Mouse (Mus musculus): ENCODE data around the gene Samd14.
A peak's percentile ranks its signal among the peaks of the same experiment; 100 is the strongest.
"Not testable (repeated sequence)": the region's sequence is repeated elsewhere in the genome, so short reads cannot be mapped to it uniquely, and the experiment has no call there.

The Samd14 gene

DNA sequence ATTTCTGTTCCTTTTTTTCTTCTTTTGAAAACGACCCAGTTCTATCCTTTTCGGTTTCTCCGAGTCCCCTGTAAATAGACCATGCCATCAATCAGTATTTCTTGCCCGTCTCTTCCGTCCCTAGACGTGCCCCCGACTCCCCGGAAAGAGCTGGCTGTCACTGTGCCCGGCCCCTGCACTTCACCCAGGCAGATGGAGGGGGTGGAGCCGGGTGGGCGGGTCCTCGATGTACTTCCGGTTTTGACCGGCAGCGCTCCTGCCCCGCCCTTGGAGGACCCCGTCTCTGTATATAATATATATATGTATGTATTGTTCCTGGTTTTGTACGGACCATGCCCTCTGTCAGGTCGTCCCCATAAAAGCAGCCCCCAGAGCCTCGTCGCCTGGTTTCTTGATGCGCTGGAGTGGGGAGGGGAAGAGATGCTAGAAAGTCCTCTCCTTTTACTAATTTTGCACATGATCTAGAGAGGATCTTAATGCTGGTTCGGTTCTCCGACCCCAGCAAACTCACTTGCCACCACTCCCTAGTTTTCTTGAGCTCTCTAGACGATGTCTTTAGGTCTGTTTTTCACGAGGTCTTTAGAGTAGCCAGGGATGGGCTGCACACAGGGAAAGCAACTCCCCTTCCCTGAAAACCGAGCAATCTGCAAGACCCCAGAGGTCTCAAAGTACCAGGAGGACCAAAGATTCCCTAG is 3.0 kb upstream of the Samd14 start:
- peak; percentile 73 for DNase-seq (ENCODE audit: low spot score)

GRCm38 (mm10) chr11:95007418-95007817 is 2.3 kb upstream of the Samd14 start:
- DNase-seq (ENCODE audit: low spot score): no peak

- DNase-seq (ENCODE audit: low spot score): no peak
Measured at GRCm38 (mm10) chr11:95008661-95009628, 734 bp upstream of the Samd14 start.

GRCm38 (mm10) chr11:95010141-95010739 is 561 bp downstream of the Samd14 start:
- no peak for DNase-seq (ENCODE audit: low spot score)

DNA sequence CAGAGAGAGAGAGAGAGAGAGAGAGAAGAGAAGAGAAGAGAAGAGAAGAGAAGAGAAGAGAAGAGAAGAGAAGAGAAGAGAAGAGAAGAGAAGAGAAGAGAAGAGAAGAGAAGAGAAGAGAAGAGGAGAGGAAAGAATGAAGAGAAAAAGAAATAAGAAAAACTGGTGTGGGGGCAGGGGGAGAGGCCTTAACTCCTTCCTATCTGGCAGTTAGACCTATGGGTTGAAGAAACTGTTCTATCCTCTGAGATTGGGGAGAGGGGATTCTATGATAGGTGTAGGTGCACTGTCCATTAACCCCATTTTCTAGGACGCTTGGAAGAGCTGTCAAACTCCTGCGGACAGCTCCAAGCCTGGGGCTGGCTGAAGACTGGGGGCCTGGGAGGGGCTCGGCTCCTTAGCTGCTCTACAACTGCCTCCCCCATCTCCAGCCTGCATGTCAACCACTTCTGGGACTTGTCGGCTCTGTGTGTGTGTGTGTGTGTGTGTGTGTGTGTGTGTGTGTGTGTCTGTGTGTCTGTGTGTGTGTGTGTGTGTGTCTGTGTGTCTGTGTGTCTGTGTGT is 1.2 kb downstream of the Samd14 start:
- not testable (repeated sequence) for DNase-seq (ENCODE audit: low spot score)

- DNase-seq (ENCODE audit: low spot score): no peak
Measured at GRCm38 (mm10) chr11:95011416-95011815, 1.7 kb downstream of the Samd14 start.

- DNase-seq (ENCODE audit: low spot score): no peak
Measured at GRCm38 (mm10) chr11:95012075-95012474, 2.4 kb downstream of the Samd14 start.

DNA sequence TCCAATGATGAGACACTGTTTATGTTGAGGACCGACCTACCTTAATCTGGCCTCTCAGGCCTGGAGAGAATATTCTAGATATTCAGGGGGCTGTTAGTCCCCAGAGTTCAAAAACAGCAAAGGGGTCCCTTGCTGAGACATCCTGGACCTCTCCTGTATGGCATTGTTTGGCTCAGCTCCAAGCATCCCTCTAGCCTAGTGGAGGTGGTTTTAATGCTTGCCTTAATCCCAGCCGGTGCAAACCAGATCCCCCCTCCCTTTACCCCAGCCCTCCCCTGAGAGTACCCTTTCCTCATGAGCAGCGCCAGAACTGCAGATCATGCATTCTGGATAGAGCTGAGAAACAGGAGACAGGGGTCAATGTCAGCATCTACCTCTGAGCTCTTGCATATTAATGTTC is 2.8 kb downstream of the Samd14 start:
- no peak for DNase-seq (ENCODE audit: low spot score)

DNA sequence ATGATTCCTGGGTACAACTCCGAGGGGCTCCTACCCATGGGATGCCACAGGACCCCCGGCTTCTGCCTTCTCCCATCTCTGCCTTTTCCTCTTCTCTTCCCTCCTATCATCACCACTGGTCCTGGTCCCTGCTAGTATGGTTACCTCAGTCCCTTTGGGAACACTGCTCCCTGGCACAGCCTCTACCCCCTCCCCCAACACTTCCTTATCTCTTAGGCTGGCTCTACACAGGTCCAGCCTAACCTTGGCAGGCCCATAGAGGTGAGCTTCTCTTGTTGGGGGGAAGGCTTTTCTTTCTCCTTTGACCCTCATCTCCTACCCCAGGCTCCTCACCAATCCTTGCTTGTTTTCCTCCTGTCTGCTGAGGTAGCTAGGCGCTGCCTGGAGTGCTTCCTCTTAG is 5.8 kb downstream of the Samd14 start:
- no peak for DNase-seq (ENCODE audit: low spot score)

DNA sequence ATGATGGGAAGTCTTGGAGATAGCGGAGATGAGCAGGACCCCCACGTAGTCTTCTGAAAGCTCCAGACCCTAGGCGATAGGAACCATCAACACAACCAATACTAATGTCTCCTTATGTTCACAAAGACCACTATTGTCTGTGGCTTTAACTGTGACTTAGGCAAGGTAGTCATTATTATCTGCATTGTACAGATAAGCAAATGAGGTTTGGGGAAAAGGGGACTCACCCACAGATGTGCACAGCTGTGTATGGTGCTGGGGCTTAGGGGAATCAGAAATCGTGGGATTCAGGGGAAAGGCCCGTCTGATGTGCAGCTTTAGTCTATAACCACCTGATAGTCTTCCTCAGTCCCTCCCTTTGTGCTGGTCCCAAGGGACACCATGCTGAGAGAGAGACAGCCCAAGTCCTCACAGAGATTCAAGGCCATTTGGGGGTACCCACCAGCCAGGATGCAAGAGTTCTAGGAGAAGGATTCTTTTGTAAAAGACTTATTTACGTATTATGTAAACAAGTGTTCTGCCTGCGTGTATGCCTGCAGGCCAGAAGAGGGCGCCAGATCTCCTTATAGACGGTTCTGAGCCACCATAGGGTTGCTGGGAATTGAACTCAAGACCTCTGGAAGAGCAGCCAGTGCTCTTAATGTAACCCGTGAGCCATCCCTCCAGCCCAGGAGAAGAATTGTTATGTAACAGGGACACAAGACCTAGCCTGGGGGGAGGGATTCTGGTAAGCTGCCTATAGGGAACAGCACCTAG is 12.7 kb downstream of the Samd14 start:
- no peak for DNase-seq (ENCODE audit: low spot score)

DNA sequence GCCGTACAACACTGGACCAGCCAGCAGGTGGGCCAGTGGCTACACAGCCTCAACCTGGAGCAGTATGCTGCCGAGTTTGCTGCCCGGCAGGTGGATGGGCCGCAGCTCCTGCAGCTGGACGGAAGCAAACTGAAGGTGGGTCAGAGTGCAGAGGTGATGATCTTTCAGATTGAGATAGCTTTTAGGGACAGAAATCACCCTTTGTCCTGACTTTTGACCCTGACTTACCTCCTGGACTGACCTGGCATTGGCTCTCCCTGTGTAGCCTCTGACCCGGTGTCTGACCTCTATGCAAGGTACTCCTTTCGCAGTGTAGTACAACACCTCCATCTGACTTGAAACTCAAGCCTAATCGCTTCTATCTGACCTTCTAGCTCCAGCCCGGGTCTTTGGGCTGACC is 13.8 kb downstream of the Samd14 start:
- no peak for DNase-seq (ENCODE audit: low spot score)

DNA sequence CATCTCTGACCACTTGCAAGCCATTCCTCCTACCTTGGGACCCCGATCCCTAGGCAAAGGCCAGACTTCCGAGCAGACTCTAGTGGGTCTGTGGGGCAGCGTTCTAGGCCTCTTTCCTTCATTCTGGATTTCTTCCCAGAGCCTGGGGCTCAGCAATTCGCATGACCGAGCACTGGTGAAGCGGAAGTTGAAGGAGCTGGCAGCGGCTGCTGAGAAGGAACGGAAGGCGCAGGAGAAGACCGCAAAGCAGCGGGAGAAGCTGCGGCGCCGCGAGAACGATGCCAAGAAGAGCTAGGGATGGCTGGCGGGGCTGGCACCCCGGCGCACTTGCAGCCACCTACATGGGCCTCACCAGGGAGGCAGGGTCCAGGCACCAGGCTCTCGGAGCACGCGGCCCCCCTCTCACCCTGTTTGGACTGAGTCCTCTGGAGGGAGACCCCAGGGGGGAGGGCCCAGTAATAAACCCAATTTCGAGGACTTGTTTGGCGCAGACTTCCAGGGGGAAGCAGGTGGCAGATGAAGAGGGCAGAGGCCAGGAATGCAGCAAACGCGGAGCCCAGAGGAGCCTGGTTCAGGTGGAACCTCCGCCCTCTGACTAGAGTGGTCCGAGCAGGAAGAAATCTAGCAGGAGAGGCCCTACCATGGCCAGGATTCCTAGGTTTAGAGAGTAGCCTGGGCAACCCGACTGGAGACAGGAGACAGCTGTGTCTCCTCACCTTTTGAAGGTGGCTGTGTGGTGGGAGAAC is 14.9 kb downstream of the Samd14 start:
- DNase-seq (ENCODE audit: low spot score): no peak

- DNase-seq (ENCODE audit: low spot score): no peak
Measured at GRCm38 (mm10) chr11:95025227-95026012, 15.7 kb downstream of the Samd14 start.

GRCm38 (mm10) chr11:95026090-95026542 is 16.4 kb downstream of the Samd14 start:
- DNase-seq (ENCODE audit: low spot score): no peak

DNA sequence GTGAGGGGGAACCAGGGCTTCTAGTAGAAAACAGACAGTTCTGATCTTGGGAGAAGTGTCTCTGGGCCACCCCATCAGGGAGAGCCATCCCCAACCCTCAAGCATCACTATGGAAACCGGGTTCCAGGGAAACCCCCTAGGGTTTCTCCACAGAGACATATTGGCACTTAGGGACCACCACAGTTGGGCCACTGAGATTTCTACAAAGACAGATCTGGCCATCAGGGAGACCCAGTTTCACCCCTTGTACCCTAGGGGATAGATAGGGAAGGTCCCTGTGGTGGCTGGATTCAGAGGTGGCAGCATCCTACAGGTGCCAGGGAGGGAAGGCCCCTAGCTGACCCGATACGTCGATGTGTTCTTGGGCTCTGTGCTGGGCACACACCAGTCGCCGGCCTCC is 17.2 kb downstream of the Samd14 start:
- no peak for DNase-seq (ENCODE audit: low spot score)

DNA sequence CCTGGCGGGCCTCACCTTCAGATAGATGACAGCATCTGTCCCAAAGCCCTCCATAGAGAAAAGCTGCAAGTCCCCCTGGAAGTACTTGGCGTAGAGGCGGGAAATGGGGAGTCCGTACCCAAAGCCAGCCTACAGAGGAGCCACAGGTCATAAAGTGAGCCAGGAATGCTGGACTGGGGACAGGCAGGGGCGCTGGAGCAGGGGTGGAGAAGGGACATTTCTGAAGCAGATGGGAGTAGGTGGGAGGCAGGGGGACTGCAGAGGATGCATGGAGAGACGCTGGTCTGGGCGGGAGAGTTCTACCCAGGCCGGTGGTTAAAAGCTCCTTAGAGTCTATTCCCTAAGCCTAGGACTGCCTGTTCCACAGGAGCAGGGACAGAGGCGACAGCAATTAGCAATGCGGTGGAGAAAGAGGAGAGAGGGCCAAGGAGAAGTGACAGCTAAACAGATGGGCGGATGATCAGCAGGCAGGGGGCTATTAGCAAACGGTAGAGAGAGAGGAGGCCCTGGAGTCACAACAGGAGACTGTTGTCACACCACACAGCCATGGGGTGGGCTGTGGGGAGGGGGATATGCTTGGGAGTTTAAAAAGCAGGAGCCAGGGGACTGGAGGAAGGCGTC is 18.3 kb downstream of the Samd14 start:
- no peak for DNase-seq (ENCODE audit: low spot score)

- DNase-seq (ENCODE audit: low spot score): no peak
Measured at GRCm38 (mm10) chr11:95032945-95033344, 23.3 kb downstream of the Samd14 start.

GRCm38 (mm10) chr11:95033617-95034016 is 23.9 kb downstream of the Samd14 start:
- no peak for DNase-seq (ENCODE audit: low spot score)

- no peak for DNase-seq (ENCODE audit: low spot score)
Measured at GRCm38 (mm10) chr11:95034902-95035301, 25.2 kb downstream of the Samd14 start.

- DNase-seq (ENCODE audit: low spot score): no peak
Measured at GRCm38 (mm10) chr11:95036521-95036920, 26.8 kb downstream of the Samd14 start.

Data from ovary, adult 18-20 months (tissue).